Mouse (Mus musculus): ENCODE measurements around the gene Dhtkd1.
A peak's percentile ranks its signal among the peaks of the same experiment; 100 is the strongest.

Dhtkd1 gene

GRCm38 (mm10) chr2:5930291-5931054 is 12.1 kb downstream of the Dhtkd1 start:
- DNase-seq: no peak

GRCm38 (mm10) chr2:5929793-5930192 is 12.8 kb downstream of the Dhtkd1 start:
- no peak for DNase-seq

DNA sequence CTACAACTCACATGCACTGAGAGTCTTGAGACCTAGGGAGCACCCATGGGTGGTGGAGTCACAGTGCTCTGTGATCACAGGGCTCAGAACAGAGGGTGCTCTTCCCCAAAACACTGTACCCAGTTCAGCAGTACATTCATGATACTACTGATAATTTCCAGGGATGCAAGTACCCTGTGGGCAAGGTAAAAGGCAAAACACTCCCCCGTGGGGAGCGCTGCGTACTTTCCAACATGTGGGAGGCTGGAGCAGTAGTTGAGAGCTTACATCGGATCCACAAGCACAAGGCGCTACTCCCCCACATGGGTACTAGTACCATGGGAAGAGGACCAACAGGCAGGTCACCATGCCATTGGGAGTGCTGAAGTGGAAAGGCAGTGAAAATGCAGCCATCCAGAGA is 15.1 kb downstream of the Dhtkd1 start:
- no peak for DNase-seq

GRCm38 (mm10) chr2:5923786-5924185 is 18.8 kb downstream of the Dhtkd1 start:
- no peak for DNase-seq

DNA sequence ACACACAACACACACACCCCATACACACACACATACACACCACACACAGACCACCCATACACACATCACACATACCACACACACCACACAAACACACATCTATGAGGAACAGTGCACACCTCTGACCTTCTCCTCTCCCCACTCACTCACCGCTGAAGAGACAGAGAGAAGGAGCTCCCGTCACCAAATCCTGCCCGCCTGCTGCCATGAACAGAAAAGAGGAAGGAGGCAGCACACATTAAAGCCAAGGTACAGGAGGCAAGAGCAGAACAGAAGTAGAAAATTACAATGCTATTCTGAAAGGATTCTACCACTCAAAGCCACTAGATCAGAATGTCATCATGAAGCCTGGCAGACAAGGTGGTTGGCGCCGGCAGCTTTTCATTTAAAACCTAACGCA is 19.8 kb downstream of the Dhtkd1 start:
- no peak for DNase-seq

- DNase-seq: peak; percentile 33
These were observed 31.2 kb downstream of the Dhtkd1 start for GRCm38 (mm10) chr2:5911282-5911965.

- peak; percentile 64 for DNase-seq
These were observed 36.0 kb downstream of the Dhtkd1 start for GRCm38 (mm10) chr2:5906625-5907024.

DNA sequence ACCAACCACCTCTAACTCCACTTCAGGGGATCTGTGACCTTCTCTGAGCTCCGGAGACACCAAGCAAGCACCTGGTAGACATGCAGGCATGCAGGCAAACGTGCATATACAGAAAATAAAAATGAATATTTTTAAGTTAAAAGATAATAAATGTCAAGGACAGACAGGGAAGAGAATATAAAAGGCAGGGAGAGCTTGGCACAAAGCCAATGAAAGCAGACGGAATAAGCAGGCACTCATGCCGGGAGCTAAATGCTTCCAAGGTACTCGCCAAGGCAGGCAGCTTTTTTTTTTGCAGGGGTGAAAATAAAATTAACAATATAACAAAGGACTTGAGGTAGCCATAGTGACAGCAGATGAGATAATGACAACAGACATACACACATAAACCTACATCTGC is 36.5 kb downstream of the Dhtkd1 start:
- DNase-seq: peak; percentile 41

DNA sequence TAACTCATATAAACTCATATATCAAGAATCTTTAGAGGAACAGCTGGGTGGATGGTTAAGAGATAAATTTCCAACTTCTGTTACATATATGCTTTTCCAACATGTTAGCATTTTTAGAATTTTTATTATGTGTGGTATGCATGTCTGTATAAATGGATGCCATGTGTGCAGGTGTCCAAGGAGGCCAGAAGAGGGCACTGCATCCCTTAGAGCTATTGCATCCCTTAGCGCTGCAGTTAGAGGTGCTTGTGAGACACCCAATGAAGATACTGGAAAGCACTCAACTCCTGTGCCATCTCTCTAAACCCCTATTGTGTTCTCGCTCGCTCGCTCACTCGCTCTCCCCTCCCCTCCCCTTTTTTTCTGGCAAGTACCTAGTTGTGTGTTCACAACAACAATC is 42.4 kb downstream of the Dhtkd1 start:
- peak; percentile 48 for DNase-seq

GRCm38 (mm10) chr2:5894843-5895570 is 47.6 kb downstream of the Dhtkd1 start, which contains the start of gene Sec61a2:
Sec61a2 (minus strand) TSS chr2:5895432.
- peak; percentile 100 for DNase-seq

- DNase-seq: no peak
These were observed 48.3 kb downstream of the Dhtkd1 start for GRCm38 (mm10) chr2:5894296-5894695.

GRCm38 (mm10) chr2:5889412-5889811 is 53.2 kb downstream of the Dhtkd1 start:
- DNase-seq: no peak

- DNase-seq: no peak
These were observed 53.7 kb downstream of the Dhtkd1 start for GRCm38 (mm10) chr2:5888865-5889264.

GRCm38 (mm10) chr2:5877446-5877845 is 65.1 kb downstream of the Dhtkd1 start:
- DNase-seq: no peak

- no peak for DNase-seq
These were observed 72.8 kb downstream of the Dhtkd1 start for GRCm38 (mm10) chr2:5869746-5870145.

DNA sequence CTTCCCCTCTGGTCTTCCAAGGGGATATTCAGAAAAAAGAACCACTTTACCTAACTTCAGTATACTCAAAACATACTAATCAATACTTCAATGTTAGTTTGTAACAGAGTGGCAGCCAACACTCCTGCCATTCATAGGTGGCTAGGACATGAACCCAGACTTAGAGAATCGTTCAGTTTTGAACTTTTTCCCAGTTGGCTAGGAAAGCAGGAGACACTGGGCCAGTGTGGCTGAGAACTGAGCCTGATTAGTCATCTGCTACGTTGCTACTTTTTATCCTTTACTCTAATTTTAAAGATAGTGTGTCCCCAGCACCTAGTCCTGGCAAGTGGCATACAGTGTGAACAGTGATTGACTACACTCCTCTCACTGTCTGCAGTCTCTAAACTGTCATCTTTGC is 74.9 kb downstream of the Dhtkd1 start:
- DNase-seq: no peak

DNA sequence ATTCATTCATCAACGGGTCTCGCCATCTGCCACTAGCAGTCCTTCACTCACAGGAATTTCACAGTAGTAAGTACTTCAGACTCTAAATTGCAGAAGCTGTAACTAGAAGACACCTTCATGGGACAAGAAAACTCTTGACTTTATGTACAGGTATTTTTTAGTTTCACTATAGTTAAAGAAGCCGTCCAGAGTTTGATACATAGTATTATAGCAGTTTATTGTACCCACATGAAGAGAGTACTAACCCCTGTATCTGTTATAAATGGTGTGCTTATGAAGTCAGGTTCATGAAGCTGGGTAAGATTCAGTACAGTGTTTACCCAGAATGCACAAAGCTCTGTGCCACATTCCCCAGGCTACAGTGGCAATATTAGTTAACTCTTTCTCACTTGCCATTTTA is 79.8 kb downstream of the Dhtkd1 start, which contains the start of gene Gm13199:
Gene Gm13199 (minus strand): TSS at position 101 of the 400 bp plus-strand sequence.
- DNase-seq: no peak

DNA sequence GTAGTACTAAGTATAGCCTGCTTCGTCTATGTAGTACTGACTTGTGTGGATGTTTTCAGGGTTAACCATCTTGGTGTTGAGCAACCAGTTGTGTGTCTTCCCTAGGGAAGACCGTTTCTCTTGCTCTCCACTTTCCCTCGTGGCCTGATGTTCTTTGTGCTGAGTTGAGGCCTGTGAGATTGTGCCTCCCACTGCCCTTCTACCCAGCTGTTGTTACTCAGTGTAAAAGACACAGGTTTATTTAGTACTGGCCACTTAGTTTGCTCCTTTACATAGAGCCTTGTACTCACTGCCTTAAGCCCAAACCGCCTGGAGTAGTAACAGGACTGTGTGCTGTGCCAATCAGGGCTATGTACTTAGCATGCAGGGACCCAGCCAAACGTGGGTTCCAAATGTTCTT is 90.7 kb downstream of the Dhtkd1 start:
- DNase-seq: no peak

GRCm38 (mm10) chr2:5851116-5851515 is 91.5 kb downstream of the Dhtkd1 start:
- no peak for DNase-seq

Measured in kidney, postnatal 10 days (tissue).